Mouse (Mus musculus): ENCODE measurements around the gene Sult2b1. TPM values are rescaled to one million over a fixed set of nuclear protein-coding genes. Genes with fewer than 3 reads are reported as not detected.

Gene Sult2b1
- polyA plus RNA-seq, 1 experiment from 2014 or later, result 3.7 TPM

DNA sequence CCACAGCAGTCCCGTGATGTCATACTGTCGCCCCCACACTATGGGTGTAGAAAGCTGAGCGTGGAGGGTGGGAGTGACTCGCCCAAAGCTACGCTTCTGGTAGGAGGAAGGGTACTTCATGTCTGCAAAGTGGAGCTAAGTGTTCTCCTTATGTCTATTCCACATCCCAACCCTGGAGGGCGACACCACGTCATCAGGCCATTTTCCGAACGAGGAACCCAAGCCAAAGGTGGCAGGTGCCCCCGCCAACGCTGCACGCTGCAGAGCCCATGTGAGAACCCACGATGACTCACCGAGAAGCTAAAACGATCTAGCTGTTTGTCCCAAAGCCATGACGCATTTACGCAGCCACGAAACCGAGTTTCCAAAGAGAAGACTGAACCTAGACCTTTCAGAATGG lies 42.1 kb downstream of the Sult2b1 start:
- H3K4me3 ChIP-seq (ENCODE audit: low read depth, low read length), result peak overlapping the region; percentile 24
- H3K36me3 ChIP-seq (ENCODE audit: insufficient read depth, low read length), result no peaks in the 10 kb centered on the region
- H3K9ac ChIP-seq (replicated peaks; ENCODE audit: low read depth), result no peak overlapping the region
- TF ChIP-seq EP300 (IDR thresholded peaks at IDR 0.05), result no peak
- TF ChIP-seq CTCF (IDR thresholded peaks at IDR 0.05), result peak; percentile 52
- ATAC-seq, result peak; percentile 68
- no peaks in the 10 kb centered on the region for H3K9me3 ChIP-seq (ENCODE audit: low read length)
- peak; percentile 79 for DNase-seq (ENCODE audit: low spot score)
- peak overlapping the region; percentile 48 for H3K4me2 ChIP-seq (replicated peaks; ENCODE audit: low read depth, low read length)
- no peak overlapping the region for H3K27ac ChIP-seq (ENCODE audit: low read length)
- 26% methylated on average over 19 of the region's 19 CpGs for WGBS
- H3K27me3 ChIP-seq (replicated peaks; ENCODE audit: insufficient read depth, low read length), result no peaks in the 10 kb centered on the region
- H3K4me1 ChIP-seq (ENCODE audit: insufficient read depth, low read depth, low read length), result no peaks in the 10 kb centered on the region

DNA sequence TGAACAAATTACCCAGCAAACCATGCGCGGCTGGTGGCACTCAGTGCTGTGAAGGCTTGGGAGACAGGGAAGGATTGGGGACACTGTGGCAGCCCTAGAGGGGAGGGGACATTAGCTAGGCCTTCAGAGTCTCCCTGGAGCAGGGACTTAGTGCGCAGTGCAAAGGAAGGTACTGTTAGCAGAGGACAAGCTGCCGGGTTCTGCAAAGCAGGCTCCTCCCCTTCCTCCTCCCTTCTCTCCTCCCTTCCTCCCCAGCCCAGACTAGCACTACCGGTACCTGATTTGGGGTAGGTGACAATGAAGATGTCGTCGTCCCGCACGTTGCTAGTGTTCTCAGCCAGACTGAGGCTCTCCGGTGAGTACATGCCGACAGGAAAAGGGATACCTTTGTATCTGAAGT lies 42.7 kb downstream of the Sult2b1 start:
- no peaks in the 10 kb centered on the region for H3K9me3 ChIP-seq (ENCODE audit: low read length)
- H3K36me3 ChIP-seq (ENCODE audit: insufficient read depth, low read length), result no peaks in the 10 kb centered on the region
- WGBS, result 29% methylated on average over 11 of the region's 11 CpGs
- peak overlapping the region; percentile 48 for H3K4me2 ChIP-seq (replicated peaks; ENCODE audit: low read depth, low read length)
- H3K9ac ChIP-seq (replicated peaks; ENCODE audit: low read depth), result no peak overlapping the region
- ATAC-seq (peak; percentile 62), DNase-seq (ENCODE audit: low spot score) (peak; percentile 64)
- H3K27me3 ChIP-seq (replicated peaks; ENCODE audit: insufficient read depth, low read length), result no peaks in the 10 kb centered on the region
- H3K27ac ChIP-seq (ENCODE audit: low read length), result no peak overlapping the region
- no peaks in the 10 kb centered on the region for H3K4me1 ChIP-seq (ENCODE audit: insufficient read depth, low read depth, low read length)
- TF ChIP-seq CTCF (IDR thresholded peaks at IDR 0.05), result no peak
- peak overlapping the region; percentile 24 for H3K4me3 ChIP-seq (ENCODE audit: low read depth, low read length)

DNA sequence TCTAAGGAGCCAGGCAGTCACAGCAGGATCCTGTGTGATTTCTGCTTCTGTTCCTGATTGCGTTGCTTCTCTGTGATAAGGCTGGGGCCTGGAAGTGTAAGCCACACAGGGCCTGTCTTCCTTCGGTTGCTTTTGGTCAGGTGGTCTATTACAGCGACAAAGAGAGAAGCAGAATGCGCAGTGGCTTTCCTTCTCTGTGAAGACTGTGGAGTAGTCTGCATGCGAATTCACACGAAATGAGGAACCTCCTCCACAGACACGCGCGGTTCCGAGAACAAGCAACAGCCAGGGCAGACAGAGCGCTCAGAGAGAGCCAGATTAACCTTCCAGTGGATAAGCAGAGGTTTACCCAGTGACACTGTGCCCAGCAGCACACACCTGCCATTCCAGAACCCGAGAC lies 43.2 kb downstream of the Sult2b1 start:
- no peaks in the 10 kb centered on the region for H3K36me3 ChIP-seq (ENCODE audit: insufficient read depth, low read length)
- TF ChIP-seq CTCF (IDR thresholded peaks at IDR 0.05) (no peak), EP300 (IDR thresholded peaks at IDR 0.05) (no peak)
- H3K9me3 ChIP-seq (ENCODE audit: low read length), result no peaks in the 10 kb centered on the region
- 78% methylated on average over 12 of the region's 12 CpGs for WGBS
- H3K27me3 ChIP-seq (replicated peaks; ENCODE audit: insufficient read depth, low read length), result no peaks in the 10 kb centered on the region
- H3K9ac ChIP-seq (replicated peaks; ENCODE audit: low read depth), result no peak overlapping the region
- DNase-seq (ENCODE audit: low spot score) (no peak), ATAC-seq (no peak)
- H3K4me3 ChIP-seq (ENCODE audit: low read depth, low read length), result no peak overlapping the region
- H3K4me2 ChIP-seq (replicated peaks; ENCODE audit: low read depth, low read length), result 0 out of 2 replicates have a peak overlapping the region, but pooled peaks have one; percentile 48
- no peaks in the 10 kb centered on the region for H3K4me1 ChIP-seq (ENCODE audit: insufficient read depth, low read depth, low read length)
- no peak overlapping the region for H3K27ac ChIP-seq (ENCODE audit: low read length)

DNA sequence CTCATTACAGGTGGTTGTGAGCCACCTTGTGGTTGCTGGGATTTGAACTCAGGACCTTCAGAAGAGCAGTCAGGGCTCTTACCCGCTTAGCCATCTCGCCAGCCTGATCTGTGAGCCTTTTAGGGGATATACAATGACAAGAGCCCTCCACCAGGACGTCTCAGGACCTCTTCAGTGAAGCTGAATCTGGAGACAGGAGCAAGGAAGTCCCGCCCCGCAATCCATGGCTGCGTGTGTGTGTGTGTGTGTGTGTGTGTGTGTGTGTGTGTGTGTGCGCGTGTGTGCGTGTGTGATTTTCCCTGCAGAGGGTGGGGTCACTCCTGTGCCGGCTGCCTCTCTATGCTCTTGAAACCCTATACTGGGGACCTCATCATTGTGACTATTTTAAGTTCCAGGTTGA lies 44.6 kb downstream of the Sult2b1 start:
- H3K9ac ChIP-seq (replicated peaks; ENCODE audit: low read depth), result no peak overlapping the region
- WGBS, result 53% methylated on average over 8 of the region's 10 CpGs
- ATAC-seq, result no peak
- DNase-seq (ENCODE audit: low spot score), result no peak
- H3K4me3 ChIP-seq (ENCODE audit: low read depth, low read length), result no peak overlapping the region
- H3K4me2 ChIP-seq (replicated peaks; ENCODE audit: low read depth, low read length), result no peak overlapping the region
- no peaks in the 10 kb centered on the region for H3K36me3 ChIP-seq (ENCODE audit: insufficient read depth, low read length)
- no peaks in the 10 kb centered on the region for H3K9me3 ChIP-seq (ENCODE audit: low read length)
- H3K27me3 ChIP-seq (replicated peaks; ENCODE audit: insufficient read depth, low read length), result no peaks in the 10 kb centered on the region
- H3K4me1 ChIP-seq (ENCODE audit: insufficient read depth, low read depth, low read length), result no peaks in the 10 kb centered on the region
- TF ChIP-seq EP300 (IDR thresholded peaks at IDR 0.05) (no peak), CTCF (IDR thresholded peaks at IDR 0.05) (no peak)
- no peak overlapping the region for H3K27ac ChIP-seq (ENCODE audit: low read length)

DNA sequence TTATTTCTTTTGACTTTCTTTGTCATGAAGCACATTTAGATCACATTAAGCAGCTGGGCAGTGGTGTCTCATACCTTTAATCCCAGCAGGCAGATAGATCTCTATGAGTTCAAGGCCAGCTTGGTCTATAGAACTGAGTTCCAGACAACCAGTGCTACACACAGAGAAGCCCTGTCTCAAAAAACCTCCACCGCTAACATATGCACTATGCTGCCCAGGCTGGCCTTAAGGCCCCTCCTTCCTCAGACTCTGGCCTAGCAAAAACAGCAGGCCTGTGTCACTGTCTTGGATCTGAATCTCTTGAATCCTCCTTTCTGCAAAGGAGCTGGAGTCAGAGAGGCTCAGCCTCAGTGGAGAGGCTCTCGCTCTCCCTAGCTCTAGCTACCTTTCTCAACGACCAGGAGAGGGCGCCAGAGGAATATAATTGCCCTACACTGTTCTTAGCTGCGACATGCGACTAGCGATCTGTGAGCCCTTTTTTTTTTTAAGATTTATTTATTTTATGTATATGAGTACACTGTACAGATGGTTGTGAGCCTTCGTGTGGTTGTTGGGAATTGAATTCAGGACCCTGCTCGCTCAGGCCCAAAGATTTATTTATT lies 45.2 kb downstream of the Sult2b1 start:
- DNase-seq (ENCODE audit: low spot score) (peak; percentile 92), ATAC-seq (peak; percentile 75)
- TF ChIP-seq CTCF (IDR thresholded peaks at IDR 0.05) (peak; percentile 94), EP300 (IDR thresholded peaks at IDR 0.05) (no peak)
- no peak overlapping the region for H3K9ac ChIP-seq (replicated peaks; ENCODE audit: low read depth)
- H3K4me3 ChIP-seq (ENCODE audit: low read depth, low read length), result no peak overlapping the region
- WGBS, result 10% methylated on average over 9 of the region's 9 CpGs
- H3K4me1 ChIP-seq (ENCODE audit: insufficient read depth, low read depth, low read length), result no peaks in the 10 kb centered on the region
- no peaks in the 10 kb centered on the region for H3K27me3 ChIP-seq (replicated peaks; ENCODE audit: insufficient read depth, low read length)
- H3K4me2 ChIP-seq (replicated peaks; ENCODE audit: low read depth, low read length), result no peak overlapping the region
- no peaks in the 10 kb centered on the region for H3K9me3 ChIP-seq (ENCODE audit: low read length)
- no peak overlapping the region for H3K27ac ChIP-seq (ENCODE audit: low read length)
- no peaks in the 10 kb centered on the region for H3K36me3 ChIP-seq (ENCODE audit: insufficient read depth, low read length)

DNA sequence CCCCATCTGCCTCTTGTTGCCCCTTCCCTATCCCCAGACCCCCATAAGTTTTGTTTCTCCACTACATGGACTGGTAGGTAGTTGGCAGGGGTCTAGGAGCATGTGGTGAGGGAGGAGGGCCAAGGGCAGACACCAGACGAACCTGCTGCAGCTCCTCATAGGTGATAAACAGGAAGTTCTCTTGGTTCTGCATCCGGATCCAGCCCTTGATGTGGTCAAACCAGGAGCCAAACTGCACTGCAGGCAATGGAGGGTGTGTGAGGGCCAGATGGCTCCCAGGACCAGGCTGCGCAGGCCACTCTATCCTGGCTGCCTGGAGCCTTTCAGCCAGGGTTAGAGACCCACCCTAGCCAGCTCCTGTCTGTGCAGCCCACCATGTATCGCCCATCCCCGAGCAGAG lies 51.0 kb downstream of the Sult2b1 start:
- Histone ChIP-seq H3K36me3 (ENCODE audit: insufficient read depth, low read length) (no peaks in the 10 kb centered on the region), H3K27ac (ENCODE audit: low read length) (no peak overlapping the region), H3K4me2 (replicated peaks; ENCODE audit: low read depth, low read length) (no peak overlapping the region), H3K9ac (replicated peaks; ENCODE audit: low read depth) (no peak overlapping the region), H3K27me3 (replicated peaks; ENCODE audit: insufficient read depth, low read length) (no peaks in the 10 kb centered on the region), H3K4me1 (ENCODE audit: insufficient read depth, low read depth, low read length) (no peaks in the 10 kb centered on the region; the same call in 1 of the 2 replicates), H3K9me3 (ENCODE audit: low read length) (no peaks in the 10 kb centered on the region), H3K4me3 (ENCODE audit: low read depth, low read length) (no peak overlapping the region)
- ATAC-seq (no peak), DNase-seq (ENCODE audit: low spot score) (no peak)
- TF ChIP-seq EP300 (IDR thresholded peaks at IDR 0.05) (no peak), CTCF (IDR thresholded peaks at IDR 0.05) (no peak)
- WGBS, result 68% methylated on average over 5 of the region's 5 CpGs
